Mouse (Mus musculus): ENCODE data around the gene Pard3b. TPM values are rescaled to one million over a fixed set of nuclear protein-coding genes. Genes with fewer than 3 reads are reported as not detected.

The Pard3b gene
- total RNA-seq, 2 experiments from 2014 or later = 3.4 to 3.6 TPM

DNA sequence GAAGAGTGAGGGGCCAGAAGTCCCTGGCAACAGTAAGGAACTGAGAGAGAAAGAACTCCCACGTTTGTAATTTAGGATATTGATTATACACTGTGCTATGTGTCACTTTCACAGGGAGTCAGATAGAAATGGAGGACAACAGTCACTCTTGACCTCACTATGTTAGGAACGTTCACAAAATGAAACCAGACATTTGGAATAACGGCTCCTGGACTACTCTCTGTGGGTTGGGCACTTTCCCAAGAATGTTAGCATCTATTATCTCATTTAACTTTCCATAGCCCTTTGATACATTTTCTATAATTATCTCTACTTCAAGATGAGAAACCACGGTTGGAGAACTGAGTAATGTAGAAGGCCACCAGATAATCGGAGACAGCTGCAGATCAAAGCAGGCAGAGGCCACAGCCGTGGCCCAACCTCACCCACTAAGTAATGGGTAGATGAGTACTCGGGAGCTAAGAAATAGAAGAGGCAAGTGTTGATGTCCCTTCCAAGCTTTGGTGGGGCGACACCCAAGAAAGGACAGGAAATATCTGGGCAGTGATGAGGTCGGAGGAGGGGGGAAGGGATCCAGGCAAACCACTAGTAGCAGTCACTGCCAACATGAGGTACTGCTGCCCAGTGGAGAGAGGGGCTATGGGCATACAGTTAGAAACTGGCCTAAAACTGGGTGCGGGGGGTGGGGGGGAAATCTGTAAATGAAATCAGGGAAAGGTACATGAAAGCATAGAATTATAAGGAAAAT is 778.2 kb downstream of the Pard3b start:
- intact Hi-C loops (cut with DNase I) = no loop called here
- DNase-seq (ENCODE audit: low spot score in 2 of 2) = no peak

DNA sequence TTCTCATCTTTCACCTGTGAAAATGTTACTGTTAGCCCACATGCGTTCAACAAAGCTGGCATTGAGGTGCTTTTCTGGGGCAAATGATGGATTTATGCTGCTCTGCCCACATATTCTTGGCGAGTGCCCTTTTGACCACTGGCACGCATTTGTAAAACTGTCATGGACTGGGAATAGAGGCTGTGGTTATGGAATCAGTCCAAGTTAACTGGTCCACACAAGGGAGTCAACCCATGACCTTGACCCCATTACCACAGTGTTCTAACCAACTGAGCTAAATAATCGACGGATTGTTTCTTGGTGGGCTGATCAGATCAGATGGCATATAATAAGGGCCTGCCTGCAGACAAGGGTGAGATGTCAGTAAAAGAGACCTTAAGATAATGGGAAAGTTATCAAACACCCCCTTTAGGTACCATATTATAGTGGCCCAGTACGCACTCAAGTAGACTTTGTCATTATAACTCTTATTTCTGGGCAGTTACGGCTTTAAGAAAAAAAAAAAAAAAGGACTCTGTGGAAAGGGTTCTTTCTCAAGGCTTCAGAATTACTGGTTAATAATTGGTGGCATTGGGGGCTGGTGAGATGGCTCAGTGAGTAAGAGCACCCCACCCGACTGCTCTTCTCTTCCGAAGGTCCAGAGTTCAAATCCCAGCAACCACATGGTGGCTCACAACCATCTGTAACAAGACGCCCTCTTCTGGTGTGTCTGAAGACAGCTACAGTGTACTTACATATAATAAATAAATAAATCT is 784.4 kb downstream of the Pard3b start:
- intact Hi-C loops (cut with DNase I) = no loop called here
- DNase-seq (ENCODE audit: low spot score in 2 of 2) = no peak

DNA sequence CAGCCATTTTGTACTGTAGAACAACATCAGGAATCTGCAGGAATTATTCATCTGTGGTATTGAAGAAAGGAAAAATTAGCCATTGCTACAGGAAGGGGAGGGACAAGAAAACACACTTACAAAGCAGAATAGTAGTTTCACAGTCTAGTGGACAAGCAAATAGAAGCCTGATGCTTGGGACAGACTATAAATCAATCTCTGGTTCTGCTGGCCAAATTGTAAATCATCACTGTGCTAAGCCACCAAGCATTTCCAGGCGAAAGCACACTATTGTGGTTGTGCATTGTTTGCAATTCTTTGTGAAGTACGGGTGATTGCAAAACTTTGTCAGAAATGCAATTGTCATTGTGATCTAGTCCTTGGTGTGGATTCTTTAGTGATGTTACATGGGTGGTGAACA is 786.7 kb downstream of the Pard3b start:
- intact Hi-C loops (cut with DNase I) = no loop called here
- DNase-seq (ENCODE audit: low spot score in 2 of 2) = no peak

DNA sequence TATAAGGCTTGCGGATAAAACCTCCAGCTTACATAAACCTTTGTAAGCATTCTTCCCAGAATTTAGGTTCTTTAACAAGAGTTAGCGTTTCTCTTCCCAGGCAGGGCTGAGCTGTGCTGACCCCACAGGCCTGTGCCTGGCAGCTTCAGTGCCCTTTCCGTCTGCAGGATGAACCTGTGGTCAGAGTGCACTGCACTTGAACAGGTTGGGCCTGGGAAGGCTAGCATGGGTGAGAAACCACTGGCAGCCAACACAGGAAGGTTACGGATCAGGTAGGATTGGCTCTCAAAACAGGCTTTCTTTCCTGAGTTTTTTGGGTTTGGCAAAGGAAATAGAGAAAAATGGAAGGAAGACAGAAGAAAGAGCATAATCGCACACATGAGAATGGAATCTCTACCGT is 790.1 kb downstream of the Pard3b start:
- intact Hi-C loops (cut with DNase I) = no loop called here
- DNase-seq (ENCODE audit: low spot score in 2 of 2) = no peak

- no peak for DNase-seq (ENCODE audit: low spot score in 2 of 2)
- intact Hi-C loops (cut with DNase I) = no loop called here
Measured at GRCm38 (mm10) chr1:62429333-62430182, 790.9 kb downstream of the Pard3b start.

GRCm38 (mm10) chr1:62431054-62431453 is 792.4 kb downstream of the Pard3b start:
- intact Hi-C loops (cut with DNase I) = no loop called here
- DNase-seq (ENCODE audit: low spot score in 2 of 2) = no peak

DNA sequence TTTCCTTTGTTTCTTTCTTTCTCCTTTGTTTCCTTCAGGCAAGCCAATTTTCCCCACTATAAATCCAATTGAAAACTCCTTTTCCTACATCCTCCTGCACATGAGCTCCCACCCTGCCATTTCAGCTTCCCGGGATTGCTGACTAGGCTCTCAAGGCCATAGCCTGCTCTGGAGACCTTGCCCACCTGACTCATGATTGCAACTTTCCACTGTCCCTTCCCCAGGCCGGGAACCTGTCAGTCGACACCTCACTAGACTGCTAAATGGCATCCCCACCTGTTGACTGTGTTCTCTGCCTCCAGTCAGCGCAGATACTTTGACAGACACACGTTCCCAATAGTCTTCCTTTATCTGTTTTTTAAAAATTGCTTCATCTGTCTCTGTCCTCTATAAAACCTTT is 795.3 kb downstream of the Pard3b start:
- intact Hi-C loops (cut with DNase I) = no loop called here
- no peak for DNase-seq (ENCODE audit: low spot score in 2 of 2)

- intact Hi-C loops (cut with DNase I) = no loop called here
Measured at GRCm38 (mm10) chr1:62435844-62436243, 797.2 kb downstream of the Pard3b start.

GRCm38 (mm10) chr1:62436304-62436703 is 797.7 kb downstream of the Pard3b start:
- intact Hi-C loops (cut with DNase I) = no loop called here

More at GRCm38 (mm10) chr1:62435844-62436243, 797.2 kb downstream of the Pard3b start:
- no peak for DNase-seq (ENCODE audit: low spot score in 2 of 2)

GRCm38 (mm10) chr1:62437493-62437892 is 798.9 kb downstream of the Pard3b start:
- intact Hi-C loops (cut with DNase I) = no loop called here
- DNase-seq (ENCODE audit: low spot score in 2 of 2) = no peak

More at GRCm38 (mm10) chr1:62436304-62436703, 797.7 kb downstream of the Pard3b start:
- no peak for DNase-seq (ENCODE audit: low spot score in 2 of 2)

DNA sequence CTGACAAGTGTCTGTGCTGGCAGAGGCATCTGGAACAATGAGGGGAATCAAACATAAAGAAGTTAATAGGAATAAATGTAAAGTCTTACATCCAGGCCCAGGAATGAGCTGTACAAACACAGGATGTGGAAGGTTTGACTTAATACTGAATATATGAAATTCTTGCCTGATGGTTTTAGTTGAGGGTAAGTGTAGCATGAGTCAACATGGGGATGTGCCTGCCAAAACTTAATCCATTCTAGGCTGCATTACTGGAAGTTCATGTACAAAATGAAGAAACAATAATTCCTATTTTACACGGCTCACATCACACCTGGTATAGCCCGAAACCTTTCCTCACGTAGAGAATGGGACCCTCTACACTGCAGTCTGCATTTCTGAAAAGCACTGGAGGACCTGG is 805.8 kb downstream of the Pard3b start:
- intact Hi-C loops (cut with DNase I) = no loop called here

DNA sequence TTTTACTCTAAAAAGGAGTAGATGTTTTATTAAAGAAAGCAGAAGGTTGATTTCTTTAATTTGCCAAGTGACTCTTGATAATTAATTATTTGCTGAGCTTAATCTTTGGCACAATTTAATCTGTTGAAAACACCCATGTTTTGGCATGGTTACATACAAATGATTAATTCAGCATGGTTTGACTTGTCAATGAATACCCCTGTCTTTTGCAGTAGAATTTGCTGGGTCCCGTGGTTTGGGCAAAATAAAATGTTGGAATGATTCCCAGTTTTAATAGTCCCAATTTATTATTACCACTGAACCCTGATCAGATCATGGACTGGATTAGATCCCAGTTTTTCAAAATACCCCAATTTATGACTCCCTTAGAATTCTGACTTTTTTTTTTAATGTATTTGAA is 808.2 kb downstream of the Pard3b start:
- intact Hi-C loops (cut with DNase I) = no loop called here
- DNase-seq (ENCODE audit: low spot score in 2 of 2) = no peak

More for the DNA sequence above, 805.8 kb downstream of the Pard3b start:
- no peak for DNase-seq (ENCODE audit: low spot score in 2 of 2)

- intact Hi-C loops (cut with DNase I) = no loop called here
- DNase-seq (ENCODE audit: low spot score in 2 of 2) = no peak
Measured at GRCm38 (mm10) chr1:62449193-62449875, 810.7 kb downstream of the Pard3b start.

GRCm38 (mm10) chr1:62465536-62465935 is 826.9 kb downstream of the Pard3b start:
- intact Hi-C loops (cut with DNase I) = no loop called here
- no peak for DNase-seq (ENCODE audit: low spot score in 2 of 2)

DNA sequence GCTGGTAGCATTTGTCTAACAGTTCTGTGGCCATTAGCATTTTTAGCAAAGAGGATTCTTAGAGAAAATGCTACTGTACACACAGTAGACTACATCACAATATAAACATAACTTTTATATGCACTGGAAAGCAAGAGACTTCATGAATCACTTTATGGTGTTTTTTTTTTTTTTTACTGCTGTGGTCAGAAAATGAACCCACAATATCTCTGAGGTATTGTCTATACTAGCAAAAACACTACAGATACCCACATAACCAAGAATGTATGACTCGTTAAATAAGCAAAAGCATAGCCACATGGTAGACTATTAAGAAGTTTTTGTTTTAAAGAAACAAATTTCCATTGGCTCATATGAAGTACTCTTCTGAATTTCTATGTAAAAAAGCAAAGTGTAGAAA is 827.9 kb downstream of the Pard3b start:
- intact Hi-C loops (cut with DNase I) = no loop called here
- DNase-seq (ENCODE audit: low spot score in 2 of 2) = no peak

- intact Hi-C loops (cut with DNase I) = no loop called here
- DNase-seq (ENCODE audit: low spot score in 2 of 2) = no peak
Measured at GRCm38 (mm10) chr1:62483059-62483458, 844.4 kb downstream of the Pard3b start.

GRCm38 (mm10) chr1:62488871-62489270 is 850.2 kb downstream of the Pard3b start:
- DNase-seq (ENCODE audit: low spot score in 2 of 2) = no peak
- intact Hi-C loops (cut with DNase I) = no loop called here

DNA sequence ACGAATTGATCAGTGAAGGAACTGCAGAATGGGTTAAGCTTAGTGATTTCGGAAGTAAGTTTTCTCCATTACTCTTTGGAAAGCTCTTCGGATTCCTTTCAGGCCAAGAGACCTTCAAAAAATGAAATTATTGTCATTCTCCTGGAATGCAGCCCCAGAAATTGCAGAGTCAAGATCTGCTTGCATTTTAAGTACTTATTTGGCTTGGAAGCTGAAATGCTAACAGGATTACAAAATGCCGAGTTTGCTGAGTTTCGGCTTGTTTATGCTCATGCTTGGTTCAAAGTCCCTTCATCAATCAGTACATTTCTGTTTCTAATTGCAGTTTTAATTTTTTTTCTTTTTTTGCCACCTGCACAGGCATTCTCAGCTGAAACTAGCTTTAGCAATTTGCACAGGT is 860.5 kb downstream of the Pard3b start:
- intact Hi-C loops (cut with DNase I) = no loop called here
- no peak for DNase-seq (ENCODE audit: low spot score in 2 of 2)

DNA sequence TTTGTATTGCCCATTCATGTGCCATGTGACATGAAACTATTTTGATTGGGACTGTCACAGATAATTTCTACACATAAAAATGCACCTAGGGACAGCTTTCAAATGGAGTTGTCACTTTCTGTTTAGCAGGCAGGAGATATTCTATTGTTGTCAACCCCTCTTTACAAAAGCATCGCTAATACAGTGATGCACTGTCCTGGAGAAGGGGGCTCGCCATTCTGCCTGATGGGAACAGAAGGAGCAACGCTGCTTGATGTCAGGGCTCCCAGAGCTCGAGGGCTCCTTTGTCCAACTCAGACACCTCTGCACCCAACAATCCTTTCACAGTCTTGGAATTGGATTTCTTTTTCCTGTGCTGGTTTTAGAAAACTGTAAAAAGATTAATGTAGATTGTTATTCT is 871.9 kb downstream of the Pard3b start:
- DNase-seq (ENCODE audit: low spot score in 2 of 2) = no peak
- intact Hi-C loops (cut with DNase I) = no loop called here
